Mouse (Mus musculus): Measurements from ENCODE around the gene Enpep.

- TF ChIP-seq CTCF (IDR thresholded peaks at IDR 0.05; ENCODE audit: control insufficient read depth, insufficient read depth, low read length) (no peak), POLR2A (IDR thresholded peaks at IDR 0.05; ENCODE audit: borderline replicate concordance, control insufficient read depth, low read depth, low read length) (no peak)
These were observed 36.6 kb downstream of the Enpep start for GRCm38 (mm10) chr3:129295883-129296282.
